Mouse (Mus musculus) C2C12 (cell line): ENCODE data around the gene C130060K24Rik. TPM values are rescaled to one million over a fixed set of nuclear protein-coding genes. Genes with fewer than 3 reads are reported as not detected.

ENCODE experiments used
- H3K27me3 ChIP-seq: one replicate; pipeline ENCODE4 v1.6.1; 2011; ENCODE audit not compliant: control insufficient read depth, insufficient read depth, insufficient read length
- H3K36me3 ChIP-seq: one replicate; pipeline ENCODE4 v1.6.1; 2011; ENCODE audit not compliant: control insufficient read depth, insufficient read depth
- H3K4me3 ChIP-seq: one replicate; pipeline ENCODE4 v1.5.1; 2011; ENCODE audit warnings: mild to moderate bottlenecking, control low read depth; ENCODE audit not compliant: poor library complexity, insufficient read depth, severe bottlenecking
- H3K79me2 ChIP-seq: one replicate; pipeline ENCODE4 v1.6.1; 2011; ENCODE audit not compliant: control insufficient read depth, insufficient read depth
- H3K79me3 ChIP-seq: one replicate; pipeline ENCODE4 v1.6.1; 2011; ENCODE audit warnings: low read depth, control low read depth
- H3ac ChIP-seq: one replicate; pipeline ENCODE3; 2011; ENCODE audit warnings: low read depth; ENCODE audit not compliant: control insufficient read depth, insufficient read length
- CEBPB ChIP-seq: IDR thresholded peaks from one replicate; pipeline ENCODE4 v1.6.1; 2011; ENCODE audit warnings: low read depth, mild to moderate bottlenecking, control low read depth, moderate library complexity
- CTCF ChIP-seq: IDR thresholded peaks from one replicate; pipeline ENCODE4 v1.5.1; 2011; ENCODE audit not compliant: control insufficient read depth, insufficient read depth, insufficient read length
- FOSL1 ChIP-seq: IDR thresholded peaks from one replicate; pipeline ENCODE4 v1.8.0; 2011; ENCODE audit warnings: mild to moderate bottlenecking, low read length; ENCODE audit not compliant: poor library complexity, insufficient read depth, severe bottlenecking
- MAX ChIP-seq: IDR thresholded peaks from one replicate; pipeline ENCODE4 v1.6.1; 2011; ENCODE audit warnings: mild to moderate bottlenecking, control low read depth
- MYOD1 ChIP-seq: IDR thresholded peaks from one replicate; pipeline ENCODE4 v1.6.1; 2011; ENCODE audit warnings: low read depth; ENCODE audit not compliant: control insufficient read depth, insufficient read length
- MYOG ChIP-seq: IDR thresholded peaks from one replicate; pipeline ENCODE4 v1.6.1; 2011; ENCODE audit not compliant: control insufficient read depth, insufficient read length; ENCODE audit errors: extremely low read depth
- USF1 ChIP-seq: IDR thresholded peaks from one replicate; pipeline ENCODE4 v1.6.1; 2011; ENCODE audit warnings: low read depth, mild to moderate bottlenecking, control low read depth, moderate library complexity
- long read RNA-seq, 2 experiments: library from polyadenylated mRNA; unstranded; transcript quantifications; one replicate each; pipeline ENCODE4 v2.0.0; 2019 to 2020
- polyA plus RNA-seq: library from polyadenylated mRNA; unstranded; fragments of >200 nt; fragmentation: generic; extraction: Trizol; gene quantifications from one replicate; pipeline ENCODE4 v1.2.1, GENCODE M21; 2012; ENCODE audit warnings: missing spikeins

C130060K24Rik gene
- not detected for polyA plus RNA-seq
- long read RNA-seq, experiment 1 = 0 reads
- long read RNA-seq, experiment 2 = 0 reads

- Histone ChIP-seq H3ac (no peak within 1 kb of the TSS), H3K4me3 (no peak within 1 kb of the TSS), H3K27me3 (no peaks in the 10 kb centered on the region), H3K36me3 (no peaks in the 10 kb centered on the region), H3K79me3 (no peaks in the 10 kb centered on the region), H3K79me2 (no peaks in the 10 kb centered on the region)
- TF ChIP-seq USF1 (no peak), MAX (no peak), MYOD1 (no peak), CEBPB (no peak), MYOG (no peak), CTCF (no peak), FOSL1 (no peak)
These were observed at the start of gene C130060K24Rik for GRCm38 (mm10) chr6:65380918-65381772. C130060K24Rik (plus strand) TSS chr6:65381105.

GRCm38 (mm10) chr6:65334246-65334645 is 46.7 kb upstream of the C130060K24Rik start:
- Histone ChIP-seq H3K36me3 (no peaks in the 10 kb centered on the region), H3ac (no peak overlapping the region), H3K4me3 (no peak overlapping the region), H3K79me3 (no peaks in the 10 kb centered on the region), H3K79me2 (no peaks in the 10 kb centered on the region), H3K27me3 (no peaks in the 10 kb centered on the region)
- TF ChIP-seq CEBPB (no peak), FOSL1 (no peak), MAX (no peak), CTCF (no peak), MYOD1 (no peak), USF1 (no peak), MYOG (no peak)

GRCm38 (mm10) chr6:65339391-65339790 is 41.5 kb upstream of the C130060K24Rik start:
- H3K36me3 ChIP-seq = no peaks in the 10 kb centered on the region
- H3ac ChIP-seq = no peak overlapping the region
- TF ChIP-seq CEBPB (no peak), USF1 (no peak), MYOD1 (no peak), CTCF (no peak), MAX (no peak), MYOG (no peak), FOSL1 (no peak)
- no peaks in the 10 kb centered on the region for H3K79me2 ChIP-seq
- no peaks in the 10 kb centered on the region for H3K79me3 ChIP-seq
- H3K4me3 ChIP-seq = no peak overlapping the region
- no peaks in the 10 kb centered on the region for H3K27me3 ChIP-seq

GRCm38 (mm10) chr6:65341360-65341759 is 39.5 kb upstream of the C130060K24Rik start:
- H3K36me3 ChIP-seq = no peaks in the 10 kb centered on the region
- no peaks in the 10 kb centered on the region for H3K79me2 ChIP-seq

GRCm38 (mm10) chr6:65347736-65348135 is 33.2 kb upstream of the C130060K24Rik start:
- Histone ChIP-seq H3K4me3 (no peak overlapping the region), H3K79me3 (no peaks in the 10 kb centered on the region), H3K36me3 (no peaks in the 10 kb centered on the region), H3K27me3 (no peaks in the 10 kb centered on the region), H3ac (no peak overlapping the region), H3K79me2 (no peaks in the 10 kb centered on the region)
- TF ChIP-seq CEBPB (no peak), CTCF (no peak), MYOG (no peak), FOSL1 (no peak), USF1 (no peak), MYOD1 (no peak), MAX (no peak)

More at GRCm38 (mm10) chr6:65341360-65341759, 39.5 kb upstream of the C130060K24Rik start:
- TF ChIP-seq CEBPB (no peak), USF1 (no peak), MYOG (no peak), CTCF (no peak), FOSL1 (no peak), MAX (no peak), MYOD1 (no peak)
- H3K79me3 ChIP-seq = no peaks in the 10 kb centered on the region
- no peak overlapping the region for H3ac ChIP-seq
- H3K4me3 ChIP-seq = no peak overlapping the region
- H3K27me3 ChIP-seq = no peaks in the 10 kb centered on the region
